Mouse (Mus musculus) spleen, adult 12 weeks (tissue): ENCODE measurements around the gene Olfr1204.

ENCODE experiments used
- DNase-seq: peaks from one replicate; pipeline ENCODE4 v3.0.0; 2022; ENCODE audit warnings: low spot score

The Olfr1204 gene

DNA sequence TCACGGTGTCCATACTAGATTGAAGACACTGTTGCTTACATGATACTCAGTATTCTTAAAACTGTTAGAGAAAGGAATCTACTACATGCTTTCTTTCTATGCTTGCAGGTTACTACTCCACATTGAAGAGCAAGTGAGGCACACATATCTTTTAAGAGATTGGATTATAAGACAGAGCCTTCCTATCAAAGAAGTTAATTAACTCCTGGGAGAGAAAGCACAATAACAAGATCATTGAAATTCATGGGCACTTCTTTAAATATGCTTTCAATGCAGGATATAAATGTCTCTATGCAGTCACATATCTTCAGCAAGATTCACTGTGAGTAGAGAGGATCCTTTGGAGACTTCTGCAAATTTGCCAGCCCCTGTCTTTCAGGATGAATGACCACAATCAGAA lies at the start of gene Olfr1204:
Gene Olfr1204, plus strand, starts transcription at position 301 of the 400 bp plus-strand sequence.
- DNase-seq: no peak

DNA sequence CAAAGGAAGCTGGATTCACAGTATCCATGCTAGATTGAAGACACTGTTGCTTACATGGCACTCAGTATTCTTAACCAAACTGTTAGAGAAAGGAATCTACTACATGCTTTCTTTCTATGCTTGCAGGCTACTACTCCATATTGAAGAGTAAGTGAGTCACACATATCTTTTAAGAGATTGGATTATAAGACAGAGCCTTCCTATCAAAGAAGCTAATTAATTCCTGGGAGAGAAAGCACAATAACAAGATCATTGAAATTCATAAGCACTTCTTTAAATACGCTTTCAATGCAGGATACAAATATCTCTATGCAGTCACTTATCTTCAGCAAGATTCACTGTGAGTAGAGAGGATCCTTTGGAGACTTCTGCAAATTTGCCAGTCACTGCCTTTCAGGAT lies 34.9 kb upstream of the Olfr1204 start, which contains the start of gene Olfr1202:
Gene Olfr1202, plus strand, starts transcription at position 301 of the 400 bp plus-strand sequence.
- no peak for DNase-seq

DNA sequence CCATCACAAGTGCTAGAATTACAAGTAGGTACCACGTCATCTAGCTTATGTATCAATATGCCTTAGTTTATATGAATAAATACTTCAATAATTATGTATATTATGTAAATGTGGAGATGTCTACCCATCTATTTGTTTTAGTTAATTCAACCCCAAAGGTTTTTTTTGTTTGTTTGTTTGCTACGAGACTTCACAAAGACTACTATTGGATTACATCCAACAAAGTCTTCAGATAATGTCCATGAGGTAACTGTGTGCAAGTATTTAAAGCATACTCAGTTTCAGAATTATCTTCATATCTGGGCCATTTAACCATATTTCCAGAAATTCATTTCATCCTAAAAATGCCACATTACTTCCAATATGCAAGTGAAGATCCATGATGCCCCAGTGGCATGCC lies 19.7 kb upstream of the Olfr1204 start, which contains the start of gene Olfr1205:
Gene Olfr1205, plus strand, starts transcription at position 301 of the 400 bp plus-strand sequence.
- DNase-seq: no peak

DNA sequence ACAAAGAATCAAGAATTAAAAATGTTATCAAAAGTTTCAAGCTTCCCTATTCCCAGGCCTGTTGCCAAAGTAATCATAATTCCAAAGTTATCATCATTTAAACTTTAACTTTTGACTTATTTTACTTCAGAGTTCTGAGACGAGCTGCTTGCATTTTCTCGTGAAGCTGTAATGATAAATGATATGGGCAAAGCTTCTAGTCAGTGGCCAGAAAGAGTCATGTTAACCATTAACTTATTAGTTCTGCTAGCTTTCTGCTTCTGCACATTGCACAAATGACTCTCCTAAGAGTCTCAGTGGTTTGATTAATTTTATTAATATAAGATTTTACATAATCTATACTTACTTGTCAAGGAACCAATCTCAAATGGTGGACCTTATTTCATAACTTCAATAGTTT lies 10.6 kb upstream of the Olfr1204 start:
- DNase-seq: no peak

DNA sequence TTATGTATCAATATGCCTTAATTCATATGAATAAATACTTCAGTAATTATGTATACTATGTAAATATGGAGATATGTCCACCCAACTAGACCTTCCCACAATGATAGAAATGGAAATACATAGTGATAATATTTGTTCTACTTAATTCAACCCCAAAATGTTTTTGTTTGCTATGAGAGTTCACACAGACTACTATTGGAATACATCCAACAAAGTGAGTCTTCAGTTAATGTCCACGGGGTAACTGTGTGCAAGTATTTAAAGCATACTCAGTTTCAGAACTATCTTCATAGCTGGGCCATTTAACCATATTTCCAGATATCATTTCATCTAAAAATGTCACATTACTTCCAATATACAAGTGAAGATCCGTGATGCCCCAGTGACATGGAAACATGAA lies 13.8 kb downstream of the Olfr1204 start, which contains the start of gene Olfr1206:
Gene Olfr1206, plus strand, starts transcription at position 301 of the 400 bp plus-strand sequence.
- no peak for DNase-seq

DNA sequence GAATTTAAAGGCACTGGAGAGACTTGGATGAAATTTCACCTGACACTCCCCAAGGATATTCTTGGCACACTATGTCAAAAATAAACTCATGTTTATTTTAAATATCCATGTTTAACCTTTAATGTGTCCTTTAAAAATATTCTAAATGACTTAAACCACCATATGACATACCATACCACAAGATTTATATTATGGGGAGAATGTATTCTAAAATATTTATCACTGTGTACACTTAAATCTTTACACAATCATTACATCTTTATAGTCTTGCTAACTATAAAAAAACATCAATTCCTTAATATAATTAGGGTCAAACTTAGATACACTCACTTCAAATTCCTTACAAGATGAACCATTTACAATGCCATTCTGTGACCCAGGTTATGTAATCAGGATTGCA lies 53.1 kb downstream of the Olfr1204 start, which contains the start of gene Olfr1208:
Gene Olfr1208, minus strand, starts transcription at position 101 of the 400 bp plus-strand sequence.
- no peak for DNase-seq
